Mouse (Mus musculus) midbrain, embryonic 16.5 days (tissue): ENCODE data around the gene Ctnnbip1. TPM values are rescaled to one million over a fixed set of nuclear protein-coding genes. Genes with fewer than 3 reads are reported as not detected.
A peak's percentile ranks its signal among the peaks of the same experiment; 100 is the strongest.

Source experiments
- ATAC-seq: fragments of 200-750 bp; cut with Nextera tagmentation; 2 replicates; pipeline ENCODE4 v1.8.0; 2017; ENCODE audit warnings: moderate TSS enrichment
- H3K27ac ChIP-seq: fragments of 300-500 bp; sonication (generic); 2 replicates; pipeline ENCODE4 v1.5.1; 2014; ENCODE audit warnings: mild to moderate bottlenecking, low read length, mixed read lengths
- H3K27me3 ChIP-seq: fragments of 300-500 bp; sonication (generic); 2 replicates; pipeline ENCODE4 v1.6.1; 2014; ENCODE audit warnings: low read depth, low read length, mixed read lengths; ENCODE audit not compliant: control insufficient read depth, insufficient read depth
- H3K36me3 ChIP-seq: fragments of 300-500 bp; sonication (generic); 2 replicates; pipeline ENCODE4 v1.6.1; 2014; ENCODE audit warnings: mild to moderate bottlenecking, low read length, moderate library complexity, mixed read lengths; ENCODE audit not compliant: control insufficient read depth, insufficient read depth
- H3K4me1 ChIP-seq: fragments of 300-500 bp; sonication (generic); 2 replicates; pipeline ENCODE4 v1.6.1; 2014; ENCODE audit warnings: mild to moderate bottlenecking, low read length, mixed read lengths; ENCODE audit not compliant: control insufficient read depth, insufficient read depth
- H3K4me2 ChIP-seq: fragments of 300-500 bp; sonication (generic); 2 replicates; pipeline ENCODE4 v1.6.1; 2014; ENCODE audit warnings: mild to moderate bottlenecking, low read length, mixed read lengths
- H3K4me3 ChIP-seq: fragments of 300-500 bp; sonication (generic); 2 replicates; pipeline ENCODE4 v1.5.1; 2014; ENCODE audit warnings: low read depth, mild to moderate bottlenecking, low read length, moderate library complexity, mixed read lengths
- H3K9ac ChIP-seq: fragments of 300-500 bp; sonication (generic); 2 replicates; pipeline ENCODE4 v1.6.1; 2014; ENCODE audit warnings: low read depth, low read length, mixed read lengths
- H3K9me3 ChIP-seq: fragments of 300-500 bp; sonication (generic); replicated peaks from 2 replicates; pipeline ENCODE4 v1.6.1; 2014; ENCODE audit warnings: mild to moderate bottlenecking, low read length, mixed read lengths; ENCODE audit not compliant: control insufficient read depth, poor library complexity, severe bottlenecking
- WGBS: fragments of 180-500 bp; shearing (Covaris S2); extraction: QIAGEN DNeasy Blood & Tissue Kit; methylation state at CpG from one replicate; pipeline ENCODE4 v1.1.7; 2014; 5-methylcytosine and 5-hydroxymethylcytosine counted together
- polyA plus RNA-seq: library from polyadenylated mRNA; unstranded; fragments of >200 nt; fragmentation: Nextera tagmentation; extraction: Ambion mirVana; gene quantifications from 2 replicates; pipeline ENCODE4 v1.2.1, GENCODE M21; 2015

The Ctnnbip1 gene
- polyA plus RNA-seq, 1 experiment from 2014 or later = 111 TPM

DNA sequence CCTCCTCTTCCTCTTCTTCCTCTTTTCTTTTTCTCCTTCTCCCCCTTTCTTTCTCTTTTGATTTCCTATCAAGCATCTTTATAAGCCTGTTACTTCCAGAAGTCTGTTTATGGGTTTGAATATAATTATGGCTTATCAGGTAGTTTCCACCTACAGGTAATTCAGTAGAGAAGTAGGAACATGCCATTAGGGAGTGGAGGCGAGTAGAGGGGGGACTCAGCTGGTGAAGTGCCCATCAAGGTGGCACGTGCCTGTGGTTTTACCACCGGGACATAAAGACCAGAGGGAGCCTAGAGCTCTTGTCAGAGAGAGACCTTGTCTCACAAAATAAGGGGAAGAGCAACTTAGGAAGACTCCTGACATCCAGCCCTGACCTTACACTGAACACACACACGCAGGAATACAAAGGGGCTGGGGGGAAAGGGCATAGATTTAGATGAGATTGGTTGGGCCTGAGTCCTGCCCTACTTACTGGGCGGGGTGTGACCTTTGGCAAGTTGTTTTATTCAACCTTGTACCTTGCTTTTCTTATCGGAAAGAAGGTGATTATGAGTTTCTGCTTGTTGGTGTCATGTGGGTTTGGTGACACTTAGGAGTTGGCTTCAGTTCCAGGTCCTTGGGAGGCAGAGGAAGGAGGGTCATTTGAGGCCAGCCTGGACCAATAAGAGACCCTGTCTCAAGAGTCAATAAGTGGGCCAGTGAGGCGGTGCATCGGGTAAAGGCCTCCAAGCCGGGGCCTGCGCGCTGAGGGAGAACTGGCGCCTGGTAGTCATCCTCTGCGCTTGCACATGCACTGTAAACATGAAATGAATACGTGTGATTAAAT is 28.4 kb upstream of the Ctnnbip1 start:
- peaks cover 17% of the 10 kb centered on the region for H3K36me3 ChIP-seq
- 96% methylated on average over 14 of the region's 14 CpGs for WGBS
- H3K9ac ChIP-seq = no peak overlapping the region
- H3K4me2 ChIP-seq = no peak overlapping the region
- ATAC-seq = no peak
- no peak overlapping the region for H3K4me3 ChIP-seq
- H3K27ac ChIP-seq = no peak overlapping the region
- no peaks in the 10 kb centered on the region for H3K27me3 ChIP-seq
- no peaks in the 10 kb centered on the region for H3K9me3 ChIP-seq
- H3K4me1 ChIP-seq = peaks cover 9% of the 10 kb centered on the region

DNA sequence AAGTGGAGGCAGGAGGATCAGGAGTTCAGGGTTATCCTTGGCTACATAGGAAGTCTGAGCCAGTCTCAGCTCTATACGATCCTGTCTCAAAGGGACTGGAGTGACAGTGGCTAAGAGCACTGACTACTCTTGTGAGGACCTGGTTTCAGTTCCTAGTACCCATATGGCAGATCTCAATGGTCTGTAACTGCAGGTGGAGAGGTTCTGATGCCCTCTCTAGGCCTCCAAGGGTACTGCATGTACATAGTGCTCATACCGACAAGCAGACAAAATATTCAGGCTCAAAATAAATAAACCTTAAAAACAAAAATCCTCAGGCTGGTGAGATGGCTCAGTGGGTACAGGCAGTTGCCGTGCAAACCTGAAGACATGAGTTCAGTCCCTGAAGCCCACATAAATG is 26.9 kb upstream of the Ctnnbip1 start:
- Histone ChIP-seq H3K9me3 (no peaks in the 10 kb centered on the region), H3K9ac (no peak overlapping the region), H3K27ac (no peak overlapping the region), H3K4me2 (no peak overlapping the region), H3K4me3 (no peak overlapping the region), H3K27me3 (no peaks in the 10 kb centered on the region), H3K4me1 (peaks cover 6% of the 10 kb centered on the region), H3K36me3 (peaks cover 26% of the 10 kb centered on the region)
- ATAC-seq = no peak
- WGBS = 97% methylated on average over 3 of the region's 3 CpGs

DNA sequence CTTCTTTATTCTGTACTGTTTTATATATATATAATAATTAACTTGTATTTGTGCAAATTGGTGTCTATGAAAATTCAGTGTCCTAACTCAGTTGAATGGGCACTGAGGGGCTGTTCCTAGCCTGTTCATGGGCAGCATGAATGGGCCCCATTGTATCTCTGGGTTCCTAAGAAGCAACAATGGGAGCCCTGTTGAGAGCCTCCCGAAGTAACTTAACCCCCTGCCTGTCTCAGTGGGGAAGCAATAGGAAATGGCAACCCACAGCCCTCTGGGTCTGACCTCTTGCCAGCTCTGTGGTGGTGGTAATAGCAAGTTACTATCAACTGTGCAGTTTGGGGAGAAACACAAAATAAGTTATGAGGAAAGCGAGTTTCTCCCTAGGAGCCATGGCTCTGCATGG is 21.4 kb upstream of the Ctnnbip1 start:
- Histone ChIP-seq H3K4me3 (no peak overlapping the region), H3K4me1 (no peaks in the 10 kb centered on the region; the same call in 1 of the 2 replicates), H3K36me3 (peaks cover 25% of the 10 kb centered on the region), H3K4me2 (no peak overlapping the region), H3K27ac (peak overlapping the region; percentile 42; the same call in 1 of the 2 replicates), H3K9ac (no peak overlapping the region), H3K9me3 (no peaks in the 10 kb centered on the region), H3K27me3 (no peaks in the 10 kb centered on the region)
- 10% methylated on average over 2 of the region's 2 CpGs for WGBS
- 0 out of 2 replicates have a peak, but pooled peaks have one; percentile 48 for ATAC-seq

DNA sequence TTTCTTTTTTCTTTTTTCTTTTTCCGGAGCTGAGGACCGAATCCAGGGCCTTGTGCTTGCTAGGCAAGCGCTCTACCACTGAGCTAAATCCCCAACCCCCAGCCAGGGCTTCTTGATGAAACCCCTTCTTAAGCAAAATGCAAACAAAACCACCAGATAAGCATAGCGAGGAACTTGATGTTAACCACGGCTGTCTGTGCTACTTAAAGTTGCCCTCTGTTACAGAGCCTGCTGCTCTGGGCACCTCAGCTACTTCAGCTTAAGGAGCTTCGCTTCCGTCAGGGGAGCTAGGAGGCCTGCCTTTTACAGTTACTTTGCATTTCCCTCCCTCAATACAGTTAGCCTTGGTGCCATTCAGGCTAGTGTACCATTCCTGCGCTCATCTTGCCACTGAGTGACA is 19.1 kb upstream of the Ctnnbip1 start:
- Histone ChIP-seq H3K27ac (no peak overlapping the region), H3K27me3 (no peaks in the 10 kb centered on the region), H3K4me3 (no peak overlapping the region), H3K4me1 (no peaks in the 10 kb centered on the region; the same call in 1 of the 2 replicates), H3K9me3 (no peaks in the 10 kb centered on the region), H3K36me3 (peaks cover 29% of the 10 kb centered on the region), H3K9ac (no peak overlapping the region), H3K4me2 (no peak overlapping the region)
- WGBS = 69% methylated on average over 8 of the region's 8 CpGs
- ATAC-seq = no peak

DNA sequence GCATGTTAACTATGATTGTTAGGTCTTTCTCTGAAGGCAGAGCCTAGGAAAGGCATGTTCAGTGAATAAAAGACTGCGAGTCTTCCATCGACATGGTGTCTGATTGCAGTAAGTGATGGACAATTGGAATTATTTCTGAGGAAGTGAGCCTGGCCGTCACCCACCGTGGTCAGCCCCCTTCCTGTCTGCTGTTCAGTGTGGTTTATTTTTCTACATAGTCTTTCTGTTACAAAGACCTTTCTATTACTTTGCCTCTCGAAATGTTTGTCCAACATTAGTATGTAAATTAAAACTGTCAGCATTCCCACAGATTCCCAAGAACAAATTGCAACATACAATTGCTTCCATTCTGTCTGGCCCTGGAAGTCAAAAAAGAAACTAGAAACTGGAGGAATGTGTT is 18.2 kb upstream of the Ctnnbip1 start:
- Histone ChIP-seq H3K4me2 (no peak overlapping the region), H3K36me3 (peaks cover 24% of the 10 kb centered on the region), H3K4me3 (no peak overlapping the region), H3K9ac (no peak overlapping the region), H3K9me3 (no peaks in the 10 kb centered on the region), H3K4me1 (no peaks in the 10 kb centered on the region; the same call in 1 of the 2 replicates), H3K27ac (no peak overlapping the region), H3K27me3 (no peaks in the 10 kb centered on the region)
- no peak for ATAC-seq
- WGBS = 70% methylated on average over 5 of the region's 5 CpGs

DNA sequence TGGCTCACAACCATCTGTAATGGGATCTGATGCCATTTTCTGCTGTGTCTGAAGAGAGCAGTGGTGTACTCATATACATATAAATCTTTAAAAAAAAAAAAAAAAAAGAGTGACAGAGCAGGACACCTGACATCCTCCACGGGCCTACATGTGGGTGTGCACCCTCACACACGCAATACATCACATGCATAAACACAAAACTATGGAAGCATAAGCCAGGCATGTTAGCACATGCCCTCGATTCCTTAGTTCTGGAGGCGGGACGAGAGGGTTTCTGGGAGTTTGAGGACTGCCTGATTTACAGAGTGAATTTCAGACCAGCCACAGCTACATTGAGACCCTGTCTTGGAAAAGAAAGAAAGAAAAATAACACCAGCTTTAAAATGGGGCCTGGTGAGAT is 13.7 kb upstream of the Ctnnbip1 start:
- no peak for ATAC-seq
- WGBS = 85% methylated on average over 5 of the region's 5 CpGs
- Histone ChIP-seq H3K27ac (peak overlapping the region; percentile 38; the same call in 1 of the 2 replicates), H3K27me3 (no peaks in the 10 kb centered on the region), H3K4me1 (no peaks in the 10 kb centered on the region), H3K9me3 (no peaks in the 10 kb centered on the region), H3K4me2 (no peak overlapping the region), H3K36me3 (peaks cover 5% of the 10 kb centered on the region; the same call in 1 of the 2 replicates), H3K9ac (no peak overlapping the region), H3K4me3 (no peak overlapping the region)

DNA sequence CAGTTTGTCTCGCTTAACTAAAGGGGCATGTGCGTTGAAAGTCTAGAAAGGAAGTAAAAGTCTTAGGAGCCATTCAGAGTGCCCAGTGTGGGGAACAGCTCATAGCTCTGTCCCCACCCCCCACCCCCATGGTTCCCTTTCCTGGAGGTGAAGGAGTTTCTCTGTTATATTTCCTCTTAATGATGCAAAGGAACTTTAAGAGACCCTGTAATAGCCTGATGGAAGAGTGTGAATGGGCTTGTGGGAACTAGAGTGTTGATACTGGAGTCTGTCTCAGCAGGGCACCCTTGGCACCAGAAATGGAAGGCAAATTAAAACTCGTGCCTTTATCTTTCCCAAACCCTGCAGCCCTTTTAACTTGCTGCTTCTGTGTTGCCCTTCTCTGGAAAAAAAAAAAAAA is 13.2 kb upstream of the Ctnnbip1 start:
- Histone ChIP-seq H3K27ac (peak overlapping the region; percentile 38; the same call in 1 of the 2 replicates), H3K27me3 (no peaks in the 10 kb centered on the region), H3K36me3 (peaks cover 5% of the 10 kb centered on the region; the same call in 1 of the 2 replicates), H3K9me3 (no peaks in the 10 kb centered on the region), H3K4me3 (no peak overlapping the region), H3K4me2 (no peak overlapping the region), H3K9ac (no peak overlapping the region), H3K4me1 (no peaks in the 10 kb centered on the region)
- ATAC-seq = no peak
- 29% methylated on average over 3 of the region's 3 CpGs for WGBS

DNA sequence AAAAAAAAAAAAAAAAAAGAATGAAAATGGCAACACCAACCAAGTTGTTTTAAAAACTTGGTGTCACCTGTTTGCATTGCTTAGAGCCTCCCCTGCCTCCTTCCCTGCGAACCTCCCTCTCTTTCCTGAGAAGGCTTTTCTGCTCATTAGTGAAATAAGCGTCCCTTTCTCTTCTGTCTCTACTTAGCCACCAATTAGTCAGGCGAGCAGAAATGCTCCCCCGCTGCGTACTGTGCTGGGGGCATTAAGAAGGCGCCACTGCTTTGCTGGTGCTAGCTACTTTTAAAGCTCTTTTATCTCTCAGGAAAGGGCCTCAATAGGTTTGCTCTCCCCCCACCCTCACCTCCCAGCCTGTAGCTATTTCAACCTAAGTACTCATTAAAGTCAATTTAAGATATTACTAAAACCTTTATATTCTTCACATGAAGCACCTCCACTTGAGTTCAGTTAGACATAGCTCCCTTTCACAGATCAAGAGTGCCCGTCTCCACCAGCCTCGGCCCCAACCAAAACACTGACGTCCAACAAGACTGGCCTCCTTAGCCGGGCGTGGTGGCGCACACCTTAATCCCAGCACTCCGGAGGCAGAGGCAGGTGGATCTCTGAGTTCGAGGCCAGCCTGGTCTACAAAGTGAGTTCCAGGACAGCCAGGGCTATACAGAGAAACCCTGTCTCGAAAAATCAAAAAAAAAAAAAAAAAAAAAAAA is 12.6 kb upstream of the Ctnnbip1 start:
- H3K9ac ChIP-seq = no peak overlapping the region
- H3K27me3 ChIP-seq = no peaks in the 10 kb centered on the region
- H3K36me3 ChIP-seq = peaks cover 5% of the 10 kb centered on the region; the same call in 1 of the 2 replicates
- no peaks in the 10 kb centered on the region for H3K4me1 ChIP-seq
- H3K4me2 ChIP-seq = no peak overlapping the region
- no peak overlapping the region for H3K4me3 ChIP-seq
- ATAC-seq = no peak
- no peaks in the 10 kb centered on the region for H3K9me3 ChIP-seq
- H3K27ac ChIP-seq = no peak overlapping the region
- 47% methylated on average over 14 of the region's 15 CpGs for WGBS

DNA sequence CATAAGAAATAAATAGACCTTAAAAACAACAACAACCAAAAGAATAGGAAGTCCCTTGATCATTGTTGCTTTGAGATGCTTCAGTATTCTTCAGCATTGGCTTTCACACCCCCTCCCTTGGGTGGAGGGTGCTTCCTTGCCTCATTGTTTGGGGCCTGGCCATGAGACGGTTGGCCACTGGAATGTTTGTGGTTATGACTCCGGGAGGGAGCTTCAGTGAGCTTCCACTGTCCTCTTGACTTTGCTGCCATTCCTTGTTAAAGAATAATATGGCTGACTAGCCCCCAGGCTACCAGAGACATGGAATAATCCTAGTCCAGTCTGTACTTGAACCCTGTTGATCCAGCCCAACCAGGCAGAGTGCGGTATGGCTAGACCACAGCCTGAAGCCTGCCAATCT is 11.1 kb upstream of the Ctnnbip1 start:
- ATAC-seq = no peak
- WGBS = 83% methylated on average over 3 of the region's 3 CpGs

More for the DNA sequence above, 11.1 kb upstream of the Ctnnbip1 start:
- H3K36me3 ChIP-seq = peaks cover 5% of the 10 kb centered on the region; the same call in 1 of the 2 replicates
- no peaks in the 10 kb centered on the region for H3K9me3 ChIP-seq
- peaks cover 3% of the 10 kb centered on the region; the same call in 1 of the 2 replicates for H3K4me1 ChIP-seq
- no peak overlapping the region for H3K4me2 ChIP-seq
- H3K4me3 ChIP-seq = no peak overlapping the region
- H3K27me3 ChIP-seq = no peaks in the 10 kb centered on the region
- no peak overlapping the region for H3K27ac ChIP-seq
- H3K9ac ChIP-seq = no peak overlapping the region
